Mouse (Mus musculus) embryonic facial prominence, embryonic 12.5 days (tissue): ENCODE measurements around the gene Bend3. TPM values are rescaled to one million over a fixed set of nuclear protein-coding genes. Genes with fewer than 3 reads are reported as not detected.
A peak's percentile ranks its signal among the peaks of the same experiment; 100 is the strongest.
"Not testable (repeated sequence)": the region's sequence is repeated elsewhere in the genome, so short reads cannot be mapped to it uniquely, and the experiment has no call there.

Source experiments
- ATAC-seq: fragments of 200-750 bp; cut with Nextera tagmentation; 2 replicates; pipeline ENCODE4 v1.8.0; 2017; ENCODE audit not compliant: insufficient number of reproducible peaks, insufficient read depth, low FRiP score, low TSS enrichment
- H3K27ac ChIP-seq: fragments of 300-500 bp; sonication (generic); 2 replicates; pipeline ENCODE4 v1.5.1; 2016; ENCODE audit warnings: mild to moderate bottlenecking
- H3K27me3 ChIP-seq: fragments of 300-500 bp; sonication (generic); 2 replicates; pipeline ENCODE4 v1.6.1; 2016; ENCODE audit warnings: mild to moderate bottlenecking, moderate library complexity
- H3K36me3 ChIP-seq: fragments of 300-500 bp; sonication (generic); 2 replicates; pipeline ENCODE4 v1.6.1; 2016; ENCODE audit warnings: mild to moderate bottlenecking
- H3K4me1 ChIP-seq: fragments of 300-500 bp; sonication (generic); 2 replicates; pipeline ENCODE4 v1.6.1; 2016
- H3K4me2 ChIP-seq: fragments of 300-500 bp; sonication (generic); replicated peaks from 2 replicates; pipeline ENCODE4 v1.6.1; 2016; ENCODE audit warnings: mild to moderate bottlenecking, moderate library complexity
- H3K4me3 ChIP-seq: fragments of 300-500 bp; sonication (generic); 2 replicates; pipeline ENCODE4 v1.5.1; 2016; ENCODE audit warnings: mild to moderate bottlenecking
- H3K9ac ChIP-seq: fragments of 300-500 bp; sonication (generic); 2 replicates; pipeline ENCODE4 v1.6.1; 2016; ENCODE audit warnings: mild to moderate bottlenecking, moderate library complexity
- H3K9me3 ChIP-seq: fragments of 300-500 bp; sonication (generic); 2 replicates; pipeline ENCODE4 v1.6.1; 2016; ENCODE audit warnings: mild to moderate bottlenecking, moderate library complexity
- WGBS: fragments of 180-500 bp; shearing (Covaris S2); methylation state at CpG from one replicate; pipeline ENCODE4 v1.1.7; 2016; 5-methylcytosine and 5-hydroxymethylcytosine counted together
- polyA plus RNA-seq: library from polyadenylated mRNA; unstranded; fragments of >200 nt; fragmentation: Nextera tagmentation; extraction: Ambion mirVana; gene quantifications from 2 replicates; pipeline ENCODE4 v1.2.1, GENCODE M21; 2016

Gene Bend3
- polyA plus RNA-seq, 1 experiment from 2014 or later, result 6.4 TPM

GRCm38 (mm10) chr10:43507051-43507450 is 28.4 kb downstream of the Bend3 start:
- Histone ChIP-seq H3K36me3 (peaks cover 53% of the 10 kb centered on the region), H3K9me3 (no peaks in the 10 kb centered on the region), H3K9ac (no peak overlapping the region), H3K4me1 (no peaks in the 10 kb centered on the region), H3K27me3 (no peaks in the 10 kb centered on the region), H3K4me2 (no peak overlapping the region), H3K4me3 (no peak overlapping the region), H3K27ac (no peak overlapping the region)
- 69% methylated on average over 4 of the region's 4 CpGs for WGBS
- ATAC-seq, result no peak

DNA sequence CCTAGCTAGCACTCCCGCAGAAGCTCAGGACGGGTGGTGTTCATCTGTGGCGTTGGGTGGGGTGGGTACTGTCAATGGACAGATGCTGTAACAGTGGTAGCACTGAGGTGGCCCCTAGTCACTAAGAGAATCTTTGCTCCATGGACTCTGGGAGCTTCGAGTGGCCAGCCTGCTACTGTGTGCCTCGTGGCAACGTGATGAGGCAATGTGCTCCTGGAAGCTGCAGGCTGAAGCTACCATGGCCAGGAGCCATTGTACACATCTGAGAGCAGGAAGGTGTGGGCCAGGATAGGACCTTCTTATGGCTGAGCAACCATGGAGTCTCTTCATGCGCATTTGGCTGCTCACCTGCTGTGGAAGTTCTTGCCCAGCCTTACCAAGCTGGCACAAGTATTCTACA is 30.6 kb downstream of the Bend3 start:
- no peak for ATAC-seq
- H3K4me2 ChIP-seq, result no peak overlapping the region
- 95% methylated on average over 7 of the region's 7 CpGs for WGBS
- no peak overlapping the region for H3K9ac ChIP-seq
- H3K27me3 ChIP-seq, result no peaks in the 10 kb centered on the region
- no peaks in the 10 kb centered on the region for H3K4me1 ChIP-seq
- no peak overlapping the region for H3K4me3 ChIP-seq
- H3K9me3 ChIP-seq, result no peaks in the 10 kb centered on the region
- H3K27ac ChIP-seq, result no peak overlapping the region
- H3K36me3 ChIP-seq, result peaks cover 57% of the 10 kb centered on the region

DNA sequence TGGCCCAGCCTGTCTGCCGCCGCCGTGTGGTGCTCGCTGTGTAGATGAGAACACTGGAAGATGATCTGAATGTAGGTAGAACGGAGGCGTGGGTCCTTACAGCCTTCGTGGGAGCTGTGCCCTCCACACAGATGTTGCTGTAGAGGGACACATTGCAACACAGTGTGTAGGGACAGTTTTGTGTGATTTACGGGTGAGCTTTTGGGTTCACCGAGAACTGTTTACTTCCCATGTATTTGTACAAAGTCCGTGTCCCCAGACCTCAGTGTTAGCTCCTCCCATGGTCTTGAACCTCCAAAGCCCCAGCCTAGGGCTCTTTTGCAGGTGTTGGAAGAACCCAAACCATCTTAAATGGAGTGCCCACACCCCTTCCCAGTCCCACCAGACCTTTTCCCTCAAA is 34.3 kb downstream of the Bend3 start:
- WGBS, result 94% methylated on average over 10 of the region's 10 CpGs
- H3K36me3 ChIP-seq, result peaks cover 51% of the 10 kb centered on the region
- no peak for ATAC-seq
- H3K4me3 ChIP-seq, result no peak overlapping the region
- no peak overlapping the region for H3K27ac ChIP-seq
- no peak overlapping the region for H3K4me2 ChIP-seq
- no peaks in the 10 kb centered on the region for H3K27me3 ChIP-seq
- no peak overlapping the region for H3K9ac ChIP-seq
- no peaks in the 10 kb centered on the region for H3K4me1 ChIP-seq
- no peaks in the 10 kb centered on the region for H3K9me3 ChIP-seq

DNA sequence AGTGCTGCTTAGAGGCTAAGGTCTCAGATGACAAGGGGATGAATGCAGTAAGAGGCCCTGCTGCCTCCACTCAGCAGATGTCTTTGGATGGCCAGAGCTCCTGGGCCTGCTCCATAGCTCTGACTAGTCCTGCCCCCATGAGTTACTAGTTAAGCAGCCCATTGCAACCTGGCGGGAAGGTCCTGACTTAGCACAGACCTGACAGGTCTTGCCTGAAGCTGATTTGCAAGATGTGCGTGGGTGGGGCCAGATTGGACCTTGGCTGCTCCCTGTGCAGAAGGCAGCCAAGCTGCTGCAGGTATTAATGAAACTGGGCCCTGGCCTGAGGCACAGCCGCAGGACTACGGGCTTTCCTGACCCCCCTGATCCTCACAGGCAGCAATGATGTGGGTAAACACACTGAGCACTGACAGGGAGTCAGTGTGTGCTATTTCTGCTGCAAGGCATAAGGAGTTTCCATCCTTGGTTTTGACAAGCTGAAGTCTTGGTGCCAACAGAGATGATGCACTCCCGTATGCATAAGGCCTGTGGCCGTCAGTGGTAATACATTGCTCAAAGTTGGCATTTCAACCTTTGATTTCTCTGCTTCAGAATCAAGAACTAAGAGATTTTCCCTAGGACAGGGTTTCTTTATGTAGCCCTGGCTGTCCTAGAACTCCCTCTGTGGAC is 38.5 kb downstream of the Bend3 start:
- Histone ChIP-seq H3K9me3 (no peaks in the 10 kb centered on the region), H3K4me1 (no peaks in the 10 kb centered on the region), H3K36me3 (peaks cover 22% of the 10 kb centered on the region; the same call in 1 of the 2 replicates), H3K4me2 (no peak overlapping the region), H3K9ac (no peak overlapping the region), H3K4me3 (no peak overlapping the region), H3K27me3 (no peaks in the 10 kb centered on the region), H3K27ac (no peak overlapping the region)
- ATAC-seq, result no peak
- 66% methylated on average over 6 of the region's 6 CpGs for WGBS

DNA sequence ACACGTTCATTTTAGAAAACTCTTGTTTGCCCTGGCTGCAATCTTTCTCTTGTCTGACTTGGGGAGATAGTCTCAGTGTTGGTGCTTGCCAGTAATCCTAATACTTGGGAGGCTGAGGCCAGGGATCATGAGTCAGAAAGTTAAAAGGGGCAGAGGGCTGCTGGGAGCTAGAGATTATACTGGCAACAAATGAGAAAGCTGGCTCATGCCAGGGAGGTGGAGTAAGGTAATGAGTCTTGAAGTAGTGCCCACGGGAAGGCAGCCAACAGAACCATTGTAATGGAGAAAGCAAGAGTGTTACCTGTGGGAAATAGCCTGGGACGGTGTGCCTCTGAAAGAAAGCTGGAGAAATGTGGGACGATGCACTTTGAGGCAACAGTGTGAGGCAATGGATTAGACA is 39.2 kb downstream of the Bend3 start:
- WGBS, result 78% methylated on average over 4 of the region's 4 CpGs
- peaks cover 17% of the 10 kb centered on the region; the same call in 1 of the 2 replicates for H3K36me3 ChIP-seq
- H3K27ac ChIP-seq, result no peak overlapping the region

GRCm38 (mm10) chr10:43518368-43518767 is 39.7 kb downstream of the Bend3 start:
- no peak for ATAC-seq
- no peaks in the 10 kb centered on the region for H3K9me3 ChIP-seq
- H3K27ac ChIP-seq, result no peak overlapping the region
- no peak overlapping the region for H3K4me3 ChIP-seq
- H3K4me1 ChIP-seq, result no peaks in the 10 kb centered on the region
- H3K4me2 ChIP-seq, result no peak overlapping the region
- no peak overlapping the region for H3K9ac ChIP-seq
- H3K36me3 ChIP-seq, result peaks cover 12% of the 10 kb centered on the region; the same call in 1 of the 2 replicates
- WGBS, result 75% methylated on average over 11 of the region's 13 CpGs
- no peaks in the 10 kb centered on the region for H3K27me3 ChIP-seq

More for the DNA sequence above, 39.2 kb downstream of the Bend3 start:
- Histone ChIP-seq H3K27me3 (no peaks in the 10 kb centered on the region), H3K9ac (no peak overlapping the region), H3K4me1 (no peaks in the 10 kb centered on the region), H3K4me3 (no peak overlapping the region), H3K9me3 (no peaks in the 10 kb centered on the region), H3K4me2 (no peak overlapping the region)
- ATAC-seq, result no peak

DNA sequence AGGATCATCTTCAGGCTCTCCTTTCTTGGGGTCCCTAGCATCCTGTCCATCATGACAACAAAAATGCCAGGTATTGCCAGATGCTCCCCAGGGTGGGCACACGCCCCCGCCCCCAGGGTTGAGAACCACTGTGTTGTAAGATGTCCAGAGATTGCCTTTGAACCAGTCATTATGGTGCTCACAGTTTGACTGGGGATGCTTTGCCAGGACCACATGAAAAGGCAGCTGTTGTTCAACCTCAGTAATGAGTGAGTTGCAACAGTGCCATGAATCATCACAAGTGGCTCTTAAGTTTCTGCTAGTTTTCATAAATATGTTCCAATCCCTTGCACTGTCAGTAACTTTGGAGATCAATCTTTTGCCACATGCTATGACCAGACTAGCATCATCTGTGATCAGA is 41.3 kb downstream of the Bend3 start:
- ATAC-seq, result no peak
- H3K9ac ChIP-seq, result no peak overlapping the region
- WGBS, result 97% methylated on average over 2 of the region's 2 CpGs
- no peaks in the 10 kb centered on the region for H3K9me3 ChIP-seq
- no peak overlapping the region for H3K4me3 ChIP-seq
- peaks cover 2% of the 10 kb centered on the region; the same call in 1 of the 2 replicates for H3K36me3 ChIP-seq
- no peaks in the 10 kb centered on the region for H3K4me1 ChIP-seq
- no peak overlapping the region for H3K27ac ChIP-seq
- no peaks in the 10 kb centered on the region for H3K27me3 ChIP-seq
- H3K4me2 ChIP-seq, result no peak overlapping the region

GRCm38 (mm10) chr10:43523931-43524330 is 45.3 kb downstream of the Bend3 start, which contains the start of gene Gm9803:
Gm9803 (plus strand) TSS chr10:43524084.
- not testable (repeated sequence) for ATAC-seq, H3K9me3 ChIP-seq, H3K27ac ChIP-seq, H3K4me1 ChIP-seq, H3K4me2 ChIP-seq, H3K9ac ChIP-seq, H3K27me3 ChIP-seq, H3K4me3 ChIP-seq
- WGBS, result 97% methylated on average over 10 of the region's 10 CpGs
- H3K36me3 ChIP-seq, result peaks cover 25% of the 10 kb centered on the region

GRCm38 (mm10) chr10:43527283-43528269 is 48.9 kb downstream of the Bend3 start:
- Histone ChIP-seq H3K9ac (no peak overlapping the region), H3K4me2 (no peak overlapping the region), H3K27me3 (no peaks in the 10 kb centered on the region), H3K9me3 (no peaks in the 10 kb centered on the region), H3K27ac (peak overlapping the region; percentile 78), H3K36me3 (peaks cover 60% of the 10 kb centered on the region), H3K4me3 (no peak overlapping the region), H3K4me1 (peaks cover 9% of the 10 kb centered on the region)
- peak; percentile 72 for ATAC-seq
- WGBS, result 43% methylated on average over 15 of the region's 15 CpGs

GRCm38 (mm10) chr10:43534382-43534781 is 55.8 kb downstream of the Bend3 start:
- Histone ChIP-seq H3K9ac (no peak overlapping the region), H3K36me3 (peaks cover 47% of the 10 kb centered on the region), H3K9me3 (no peaks in the 10 kb centered on the region), H3K4me2 (no peak overlapping the region), H3K27ac (no peak overlapping the region), H3K4me3 (no peak overlapping the region), H3K27me3 (no peaks in the 10 kb centered on the region), H3K4me1 (peaks cover 3% of the 10 kb centered on the region)
- 80% methylated on average over 1 of the region's 1 CpGs for WGBS
- no peak for ATAC-seq

- Histone ChIP-seq H3K4me2 (no peak overlapping the region), H3K4me1 (peaks cover 9% of the 10 kb centered on the region), H3K9ac (no peak overlapping the region), H3K27ac (no peak overlapping the region), H3K4me3 (no peak overlapping the region), H3K36me3 (peaks cover 15% of the 10 kb centered on the region), H3K9me3 (no peaks in the 10 kb centered on the region), H3K27me3 (no peaks in the 10 kb centered on the region)
- WGBS, result 88% methylated on average over 7 of the region's 7 CpGs
- no peak for ATAC-seq
Observed at GRCm38 (mm10) chr10:43537652-43538051, 59.0 kb downstream of the Bend3 start.

DNA sequence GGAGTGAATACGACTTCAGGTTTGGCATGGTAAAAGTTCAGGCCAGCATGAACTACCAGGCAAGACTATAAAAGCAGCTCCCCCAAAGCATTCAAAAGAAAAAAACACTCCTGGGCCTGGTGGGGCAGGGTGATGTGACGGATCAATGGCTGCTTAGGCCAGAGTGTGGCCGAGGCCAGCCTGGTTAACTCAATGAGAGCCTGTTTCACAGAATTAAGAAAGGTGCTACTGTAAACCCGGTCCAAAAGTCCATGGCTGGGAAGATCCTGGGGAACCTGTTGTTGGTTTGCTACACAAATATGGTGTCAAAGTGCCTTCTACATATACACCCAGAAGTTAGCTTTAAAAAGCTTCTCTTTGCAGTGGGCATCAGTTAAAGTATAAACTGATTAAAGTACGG is 60.2 kb downstream of the Bend3 start:
- Histone ChIP-seq H3K27ac (no peak overlapping the region), H3K4me1 (peaks cover 9% of the 10 kb centered on the region), H3K9me3 (no peaks in the 10 kb centered on the region), H3K36me3 (0 out of 2 replicates have a peak, but pooled peaks cover 10% of the 10 kb centered on the region), H3K9ac (no peak overlapping the region), H3K4me3 (no peak overlapping the region), H3K4me2 (no peak overlapping the region), H3K27me3 (no peaks in the 10 kb centered on the region)
- 88% methylated on average over 5 of the region's 5 CpGs for WGBS
- no peak for ATAC-seq
